Mouse (Mus musculus) liver, postnatal 0 days (tissue): ENCODE results near the gene Slc12a3.

Source experiments
- CTCF ChIP-seq: sonication (generic); IDR thresholded peaks from 2 replicates; pipeline ENCODE4 v1.5.1; 2016; ENCODE audit warnings: antibody characterized with exemption, low read depth
- EP300 ChIP-seq: IDR thresholded peaks from 2 replicates; pipeline ENCODE4 v1.6.1; 2016; ENCODE audit warnings: antibody characterized with exemption, low read depth, mild to moderate bottlenecking

DNA sequence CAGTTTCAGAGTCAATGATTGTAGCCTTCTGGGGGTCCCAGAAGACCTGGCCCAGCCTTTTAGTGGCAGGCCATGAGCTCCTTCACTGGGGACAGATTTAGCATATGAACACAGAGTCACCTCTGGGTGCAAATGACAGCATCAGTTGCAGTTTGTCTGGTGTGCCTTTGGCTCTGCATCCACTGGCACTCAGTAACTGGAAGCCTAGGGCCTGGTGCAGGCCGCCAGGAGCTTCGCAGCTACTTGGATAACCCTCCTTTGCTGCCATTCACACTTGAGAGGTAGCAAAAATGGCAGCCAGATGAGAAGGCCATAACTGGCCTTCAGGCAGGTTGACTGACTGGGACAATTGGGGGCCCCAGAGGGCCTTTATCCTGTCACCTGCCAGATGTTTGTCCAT lies 11.3 kb upstream of the Slc12a3 start:
- TF ChIP-seq EP300 = no peak
- no peak for TF ChIP-seq CTCF
